Mouse (Mus musculus) fat pad, adult 2 months (tissue): Measurements from ENCODE around the gene Uba6.

Source experiments
- DNase-seq: peaks from one replicate; pipeline ENCODE4 v3.0.0-alpha.2; 2011; ENCODE audit warnings: low read depth, low spot score; ENCODE audit errors: extremely low read depth

Uba6 gene

GRCm38 (mm10) chr5:86078720-86079334 is 93.8 kb downstream of the Uba6 start:
- no peak for DNase-seq

GRCm38 (mm10) chr5:86072756-86073386 is 99.7 kb downstream of the Uba6 start:
- DNase-seq: no peak

- no peak for DNase-seq
Measured at GRCm38 (mm10) chr5:86071538-86071937, 101.1 kb downstream of the Uba6 start, which contains the start of gene Stap1. Gene Stap1 (plus strand): TSS chr5:86071746.

GRCm38 (mm10) chr5:86069121-86069520 is 103.5 kb downstream of the Uba6 start:
- DNase-seq: no peak

- no peak for DNase-seq
Measured at GRCm38 (mm10) chr5:86068451-86068850, 104.2 kb downstream of the Uba6 start.

- no peak for DNase-seq
Measured at GRCm38 (mm10) chr5:86066551-86066929, 106.1 kb downstream of the Uba6 start.

- DNase-seq: no peak
Measured at GRCm38 (mm10) chr5:86065876-86066550, 106.6 kb downstream of the Uba6 start.

GRCm38 (mm10) chr5:86065101-86065875 is 107.3 kb downstream of the Uba6 start, which contains the start of gene Cenpc1:
Gene Cenpc1 (minus strand): TSS chr5:86065583.
- DNase-seq: peak; percentile 80

- no peak for DNase-seq
Measured at GRCm38 (mm10) chr5:86063501-86063900, 109.1 kb downstream of the Uba6 start.
